Mouse (Mus musculus) hematopoietic stem cell, adult 5-6 weeks (primary cell): ENCODE results near the gene Ntn5. TPM values are rescaled to one million over a fixed set of nuclear protein-coding genes. Genes with fewer than 3 reads are reported as not detected.

Experiments
- ATAC-seq, 2 experiments: fragments of 125-278 bp in 1 of 2; replicated peaks in 1 of 2; 2 replicates each; pipeline ENCODE4 v1.8.0; 2016 to 2017; ENCODE audit warnings: inconsistent platforms in 2 of 2, mild to moderate bottlenecking in 2 of 2, moderate number of reproducible peaks in 2 of 2, low read depth in 1 of 2, moderate TSS enrichment in 1 of 2; ENCODE audit not compliant: low FRiP score in 2 of 2, poor library complexity in 2 of 2, severe bottlenecking in 2 of 2, insufficient read depth in 1 of 2, low TSS enrichment in 1 of 2
- total RNA-seq: library from RNA; stranded (forward); fragments of 172-1452, 232-1000 nt; gene quantifications from 2 replicates; pipeline ENCODE4 v1.2.3, GENCODE M21; 2017

The Ntn5 gene
- total RNA-seq, 1 experiment from 2014 or later: not detected

GRCm38 (mm10) chr7:45739162-45739763, 55.4 kb downstream of the Ntn5 start:
- ATAC-seq: peak; percentile 54 to 68; a peak in 2 of 4 replicates

GRCm38 (mm10) chr7:45739820-45740219, 56.0 kb downstream of the Ntn5 start:
- ATAC-seq: no peak

- ATAC-seq: peak; percentile 46 to 55
Observed at GRCm38 (mm10) chr7:45741308-45741707, 57.5 kb downstream of the Ntn5 start.

DNA sequence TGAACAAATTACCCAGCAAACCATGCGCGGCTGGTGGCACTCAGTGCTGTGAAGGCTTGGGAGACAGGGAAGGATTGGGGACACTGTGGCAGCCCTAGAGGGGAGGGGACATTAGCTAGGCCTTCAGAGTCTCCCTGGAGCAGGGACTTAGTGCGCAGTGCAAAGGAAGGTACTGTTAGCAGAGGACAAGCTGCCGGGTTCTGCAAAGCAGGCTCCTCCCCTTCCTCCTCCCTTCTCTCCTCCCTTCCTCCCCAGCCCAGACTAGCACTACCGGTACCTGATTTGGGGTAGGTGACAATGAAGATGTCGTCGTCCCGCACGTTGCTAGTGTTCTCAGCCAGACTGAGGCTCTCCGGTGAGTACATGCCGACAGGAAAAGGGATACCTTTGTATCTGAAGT, 58.0 kb downstream of the Ntn5 start:
- peak; percentile 74 to 87 for ATAC-seq

DNA sequence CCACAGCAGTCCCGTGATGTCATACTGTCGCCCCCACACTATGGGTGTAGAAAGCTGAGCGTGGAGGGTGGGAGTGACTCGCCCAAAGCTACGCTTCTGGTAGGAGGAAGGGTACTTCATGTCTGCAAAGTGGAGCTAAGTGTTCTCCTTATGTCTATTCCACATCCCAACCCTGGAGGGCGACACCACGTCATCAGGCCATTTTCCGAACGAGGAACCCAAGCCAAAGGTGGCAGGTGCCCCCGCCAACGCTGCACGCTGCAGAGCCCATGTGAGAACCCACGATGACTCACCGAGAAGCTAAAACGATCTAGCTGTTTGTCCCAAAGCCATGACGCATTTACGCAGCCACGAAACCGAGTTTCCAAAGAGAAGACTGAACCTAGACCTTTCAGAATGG, 58.5 kb downstream of the Ntn5 start:
- ATAC-seq: peak; percentile 22 to 49; a peak in 2 of 4 replicates

Other genes with a start within 250 kb of the Ntn5 start
- gene Gys1, start 249.2 kb upstream of the Ntn5 start, total RNA-seq: 8.5 and 11.3 TPM in 2 replicates
- gene Ruvbl2, start 245.9 kb upstream of the Ntn5 start, total RNA-seq: 134 and 137 TPM in 2 replicates
- gene Ftl1, start 224.1 kb upstream of the Ntn5 start, total RNA-seq: 599 and 753 TPM in 2 replicates
- 18.0 and 28.0 TPM in 2 replicates for gene Bax, start 217.1 kb upstream of the Ntn5 start, total RNA-seq
- not detected in 2 replicates for gene Tulp2, start 202.1 kb upstream of the Ntn5 start, total RNA-seq
- not detected in 2 replicates for gene Gm45808, start 197.2 kb upstream of the Ntn5 start, total RNA-seq
- 16.9 and 21.6 TPM in 2 replicates for gene Dhdh, start 195.2 kb upstream of the Ntn5 start, total RNA-seq
- gene Nucb1, start 173.6 kb upstream of the Ntn5 start, total RNA-seq: 255 and 378 TPM in 2 replicates
- gene Ppp1r15a, start 157.8 kb upstream of the Ntn5 start, total RNA-seq: 267 and 291 TPM in 2 replicates
- gene Plekha4, start 157.7 kb upstream of the Ntn5 start, total RNA-seq: 0.31 and 3.1 TPM in 2 replicates
- gene Hsd17b14, start 129.1 kb upstream of the Ntn5 start, total RNA-seq: not detected in 2 replicates
- 16.4 and 20.9 TPM in 2 replicates for gene Bcat2, start 113.9 kb upstream of the Ntn5 start, total RNA-seq
- gene Fgf21, start 68.5 kb upstream of the Ntn5 start, total RNA-seq: not detected in 2 replicates
- 0.25 TPM in 1 of 2 replicates, not detected in the other for gene Fut1, start 66.7 kb upstream of the Ntn5 start, total RNA-seq
- gene Izumo1, start 62.2 kb upstream of the Ntn5 start, total RNA-seq: not detected in 2 replicates
- gene Rasip1, start 56.5 kb upstream of the Ntn5 start, total RNA-seq: 0.94 TPM in 1 of 2 replicates, not detected in the other
- not detected in 2 replicates for gene Mamstr, start 44.0 kb upstream of the Ntn5 start, total RNA-seq
- not detected in 2 replicates for gene Fut2, start 17.6 kb upstream of the Ntn5 start, total RNA-seq
- gene Sec1, start 10.4 kb downstream of the Ntn5 start, total RNA-seq: not detected in 2 replicates
- 0.30 and 1.1 TPM in 2 replicates for gene Car11, start 15.8 kb downstream of the Ntn5 start, total RNA-seq
- 11.5 and 25.3 TPM in 2 replicates for gene Dbp, start 21.1 kb downstream of the Ntn5 start, total RNA-seq
- gene Rpl18, start 31.4 kb downstream of the Ntn5 start, total RNA-seq: 1,764 and 1,816 TPM in 2 replicates
- gene Sphk2, start 34.0 kb downstream of the Ntn5 start, total RNA-seq: 8.2 and 10.9 TPM in 2 replicates
- gene Fam83e, start 37.2 kb downstream of the Ntn5 start, total RNA-seq: 0.79 and 1.8 TPM in 2 replicates
- not detected in 2 replicates for gene Spaca4, start 41.8 kb downstream of the Ntn5 start, total RNA-seq
- gene Lmtk3, start 99.7 kb downstream of the Ntn5 start, total RNA-seq: 0.10 TPM in 1 of 2 replicates, not detected in the other
- gene Sult2b1, start 100.6 kb downstream of the Ntn5 start, total RNA-seq: 4.1 TPM in 1 of 2 replicates, not detected in the other
- gene Cyth2, start 130.6 kb downstream of the Ntn5 start, total RNA-seq: 46.6 and 82.7 TPM in 2 replicates
- gene Kcnj14, start 140.8 kb downstream of the Ntn5 start, total RNA-seq: 0.63 TPM in 1 of 2 replicates, not detected in the other
- 17.1 and 19.3 TPM in 2 replicates for gene Grwd1, start 146.9 kb downstream of the Ntn5 start, total RNA-seq
- gene Kdelr1, start 188.8 kb downstream of the Ntn5 start, total RNA-seq: 56.0 and 63.8 TPM in 2 replicates
- 0.10 and 0.31 TPM in 2 replicates for gene Grin2d, start 194.4 kb downstream of the Ntn5 start, total RNA-seq
- gene Syngr4, start 212.7 kb downstream of the Ntn5 start, total RNA-seq: not detected in 2 replicates
- 16.2 and 19.6 TPM in 2 replicates for gene Tmem143, start 212.9 kb downstream of the Ntn5 start, total RNA-seq
- 193 and 200 TPM in 2 replicates for gene Emp3, start 237.4 kb downstream of the Ntn5 start, total RNA-seq
- gene Ccdc114, start 240.1 kb downstream of the Ntn5 start, total RNA-seq: 3.2 and 6.8 TPM in 2 replicates